Mouse (Mus musculus) c-Kit-positive CD71-positive TER-119-positive erythroid progenitor cells, embryonic 14.5 days (primary cell): ENCODE data around the gene Rps27.
A peak's percentile ranks its signal among the peaks of the same experiment; 100 is the strongest.

Source experiments
- DNase-seq: peaks from one replicate; pipeline ENCODE4 v3.0.0-alpha.2; 2013; ENCODE audit warnings: low spot score

The Rps27 gene

GRCm38 (mm10) chr3:90231507-90232333, 18.3 kb upstream of the Rps27 start, which contains the start of gene Jtb:
Gene Jtb, plus strand, starts transcription at chr3:90231597.
- peak; percentile 85 for DNase-seq

GRCm38 (mm10) chr3:90231075-90231474, 17.6 kb upstream of the Rps27 start:
- DNase-seq = no peak

GRCm38 (mm10) chr3:90224331-90224730, 10.9 kb upstream of the Rps27 start:
- no peak for DNase-seq

GRCm38 (mm10) chr3:90222941-90223340, 9.5 kb upstream of the Rps27 start:
- no peak for DNase-seq

GRCm38 (mm10) chr3:90222455-90222854, 9.0 kb upstream of the Rps27 start:
- DNase-seq = no peak

GRCm38 (mm10) chr3:90221123-90221522, 7.7 kb upstream of the Rps27 start:
- no peak for DNase-seq

- DNase-seq = no peak
These were observed 7.1 kb upstream of the Rps27 start for GRCm38 (mm10) chr3:90220531-90220951.

GRCm38 (mm10) chr3:90220088-90220487, 6.6 kb upstream of the Rps27 start:
- DNase-seq = peak; percentile 62

- no peak for DNase-seq
These were observed 2.5 kb upstream of the Rps27 start for GRCm38 (mm10) chr3:90215825-90216380.

GRCm38 (mm10) chr3:90213956-90214684, 669 bp upstream of the Rps27 start:
- DNase-seq = no peak

- no peak for DNase-seq
These were observed 728 bp downstream of the Rps27 start for GRCm38 (mm10) chr3:90212723-90213122.

- no peak for DNase-seq
These were observed 1.7 kb downstream of the Rps27 start for GRCm38 (mm10) chr3:90211475-90212398.

- no peak for DNase-seq
These were observed 3.4 kb downstream of the Rps27 start for GRCm38 (mm10) chr3:90209908-90210566.

- no peak for DNase-seq
These were observed 4.8 kb downstream of the Rps27 start for GRCm38 (mm10) chr3:90208662-90209061.

GRCm38 (mm10) chr3:90204582-90204981, 8.9 kb downstream of the Rps27 start:
- no peak for DNase-seq

GRCm38 (mm10) chr3:90203619-90204018, 9.8 kb downstream of the Rps27 start:
- no peak for DNase-seq

GRCm38 (mm10) chr3:90202884-90203283, 10.6 kb downstream of the Rps27 start:
- DNase-seq = no peak

- DNase-seq = no peak
These were observed 15.9 kb downstream of the Rps27 start for GRCm38 (mm10) chr3:90197548-90197947.

- no peak for DNase-seq
These were observed 17.8 kb downstream of the Rps27 start for GRCm38 (mm10) chr3:90195644-90196043.

- DNase-seq = no peak
These were observed 18.7 kb downstream of the Rps27 start for GRCm38 (mm10) chr3:90194759-90195158.

GRCm38 (mm10) chr3:90190859-90191510, 22.5 kb downstream of the Rps27 start:
- DNase-seq = no peak
